Mouse (Mus musculus) forebrain, postnatal 0 days (tissue): ENCODE measurements around the gene Oit1. TPM values are rescaled to one million over a fixed set of nuclear protein-coding genes. Genes with fewer than 3 reads are reported as not detected.

ENCODE experiments used
- ATAC-seq: fragments of 200-750 bp; cut with Nextera tagmentation; 2 replicates; pipeline ENCODE4 v1.8.0; 2017; ENCODE audit warnings: mild to moderate bottlenecking, moderate library complexity
- DNase-seq: peaks from one replicate; pipeline ENCODE4 v3.0.0-alpha.2; 2015
- H3K27ac ChIP-seq: fragments of 300-500 bp; sonication (generic); 2 replicates; pipeline ENCODE4 v1.5.1; 2014; ENCODE audit warnings: low read depth, mild to moderate bottlenecking, antibody characterized with exemption, low read length, moderate library complexity, mixed read lengths
- H3K27me3 ChIP-seq: fragments of 300-500 bp; sonication (generic); 2 replicates; pipeline ENCODE4 v1.6.1; 2014; ENCODE audit warnings: mild to moderate bottlenecking, low read length, mixed read lengths; ENCODE audit not compliant: insufficient read depth
- H3K36me3 ChIP-seq: fragments of 300-500 bp; sonication (generic); 2 replicates; pipeline ENCODE4 v1.6.1; 2014; ENCODE audit warnings: mild to moderate bottlenecking, moderate library complexity; ENCODE audit not compliant: insufficient read depth
- H3K4me1 ChIP-seq: fragments of 300-500 bp; sonication (generic); 2 replicates; pipeline ENCODE4 v1.6.1; 2014; ENCODE audit warnings: antibody characterized with exemption; ENCODE audit not compliant: insufficient read depth
- H3K4me2 ChIP-seq: fragments of 300-500 bp; sonication (generic); 2 replicates; pipeline ENCODE4 v1.6.1; 2014; ENCODE audit warnings: low read depth, mild to moderate bottlenecking, moderate library complexity
- H3K4me3 ChIP-seq: fragments of 300-500 bp; sonication (generic); 2 replicates; pipeline ENCODE4 v1.5.1; 2014; ENCODE audit warnings: low read depth, low read length, mixed read lengths
- H3K9ac ChIP-seq: fragments of 300-500 bp; sonication (generic); 2 replicates; pipeline ENCODE4 v1.6.1; 2014; ENCODE audit warnings: mild to moderate bottlenecking
- H3K9me3 ChIP-seq: fragments of 300-500 bp; sonication (generic); 2 replicates; pipeline ENCODE4 v1.6.1; 2016; ENCODE audit warnings: low read length
- CTCF ChIP-seq: sonication (generic); IDR thresholded peaks from 2 replicates; pipeline ENCODE4 v1.5.1; 2016; ENCODE audit warnings: antibody characterized with exemption, control low read depth, low read depth
- WGBS: fragments of 180-500 bp; shearing (Covaris S2); extraction: QIAGEN DNeasy Blood & Tissue Kit; methylation state at CpG from one replicate; pipeline ENCODE4 v1.1.7; 2014; 5-methylcytosine and 5-hydroxymethylcytosine counted together
- polyA plus RNA-seq: library from polyadenylated mRNA; unstranded; fragments of >200 nt; fragmentation: Nextera tagmentation; extraction: Ambion mirVana; gene quantifications from 2 replicates; pipeline ENCODE4 v1.2.1, GENCODE M21; 2015
- total RNA-seq: library from RNA; depleted of rRNA; stranded (reverse); fragments of >200 nt; gene quantifications from 2 replicates; pipeline ENCODE4 v1.2.3, GENCODE M21; 2014; rRNA removed

Gene Oit1
- total RNA-seq (0.23 TPM in 1 of 2 replicates, not detected in the other), polyA plus RNA-seq (0.12 and 0.15 TPM in 2 replicates)

DNA sequence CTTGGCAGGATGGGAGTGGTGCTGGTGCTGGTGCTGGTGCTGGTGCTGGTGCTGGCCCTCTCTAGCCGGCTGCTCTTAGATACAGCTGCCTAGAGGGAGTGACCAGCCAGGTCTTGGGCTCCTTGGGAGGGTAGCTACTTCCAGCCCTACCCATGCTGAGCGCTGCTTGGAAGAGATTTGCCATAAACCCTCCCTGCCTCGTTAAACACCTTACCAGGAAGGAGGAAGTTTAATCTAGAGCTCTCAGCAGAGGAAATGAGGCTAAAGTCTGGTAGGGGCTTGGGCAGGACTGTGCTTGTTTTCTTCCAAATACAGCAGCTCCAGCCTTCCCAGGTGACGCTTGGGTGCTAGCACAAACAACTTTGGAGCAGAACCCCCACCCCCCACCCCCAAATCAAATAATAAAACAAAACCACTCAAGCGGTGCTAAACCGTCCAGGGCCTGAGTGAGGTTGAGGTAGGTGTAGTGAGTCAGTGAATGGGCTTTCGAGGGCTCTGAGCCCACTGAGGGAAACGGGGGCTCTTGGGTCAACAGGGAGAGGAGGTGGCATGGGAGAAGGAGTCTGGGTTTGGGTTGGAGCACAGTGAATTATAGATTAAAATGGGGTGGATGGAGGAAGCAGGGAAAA is at the start of gene Oit1:
TSS of gene Oit1 (minus strand) at position 70 of the 629 bp plus-strand sequence.
- Histone ChIP-seq H3K27me3 (no peaks in the 10 kb centered on the region), H3K36me3 (no peaks in the 10 kb centered on the region), H3K4me1 (no peaks in the 10 kb centered on the region), H3K9me3 (no peaks in the 10 kb centered on the region), H3K9ac (no peak within 1 kb of the TSS), H3K4me2 (no peak within 1 kb of the TSS), H3K4me3 (no peak within 1 kb of the TSS), H3K27ac (no peak within 1 kb of the TSS)
- TF ChIP-seq CTCF = no peak
- no peak for ATAC-seq
- WGBS = 66% methylated on average over 8 of the region's 8 CpGs
- no peak for DNase-seq

DNA sequence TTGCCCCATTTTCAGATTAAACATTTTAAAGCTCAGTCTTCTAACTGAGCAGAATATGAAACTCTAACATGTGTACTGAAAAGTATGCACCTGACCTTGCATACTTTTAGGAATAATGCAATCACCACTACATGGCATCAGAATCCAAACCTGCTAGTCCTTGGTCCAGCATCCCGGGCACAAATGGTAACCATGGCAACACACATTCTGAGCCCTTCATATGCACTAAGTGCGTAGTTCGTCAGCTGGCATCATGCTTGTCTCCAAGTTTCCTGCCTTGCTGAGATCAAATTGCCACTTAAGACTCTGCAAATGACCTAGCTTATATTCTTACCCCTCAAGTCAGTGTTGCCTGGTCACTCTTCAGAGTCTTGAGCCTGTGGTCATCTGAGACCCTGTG is 44.3 kb upstream of the Oit1 start:
- DNase-seq (peak; percentile 37), ATAC-seq (peak; percentile 69)
- H3K9ac ChIP-seq = no peak overlapping the region
- H3K27me3 ChIP-seq = no peaks in the 10 kb centered on the region
- no peak overlapping the region for H3K4me2 ChIP-seq
- no peaks in the 10 kb centered on the region for H3K4me1 ChIP-seq
- no peak overlapping the region for H3K27ac ChIP-seq
- 42% methylated on average over 3 of the region's 3 CpGs for WGBS
- H3K36me3 ChIP-seq = no peaks in the 10 kb centered on the region
- no peaks in the 10 kb centered on the region for H3K9me3 ChIP-seq
- H3K4me3 ChIP-seq = no peak overlapping the region
- no peak for TF ChIP-seq CTCF

- Histone ChIP-seq H3K4me2 (no peak overlapping the region), H3K4me3 (no peak overlapping the region), H3K4me1 (no peaks in the 10 kb centered on the region), H3K27me3 (no peaks in the 10 kb centered on the region), H3K9ac (no peak overlapping the region), H3K36me3 (no peaks in the 10 kb centered on the region), H3K27ac (no peak overlapping the region), H3K9me3 (no peaks in the 10 kb centered on the region)
- TF ChIP-seq CTCF = no peak
- WGBS = 23% methylated on average over 10 of the region's 10 CpGs
- ATAC-seq (no peak), DNase-seq (no peak)
These were observed 42.7 kb upstream of the Oit1 start for GRCm38 (mm10) chr14:8421199-8421787.

DNA sequence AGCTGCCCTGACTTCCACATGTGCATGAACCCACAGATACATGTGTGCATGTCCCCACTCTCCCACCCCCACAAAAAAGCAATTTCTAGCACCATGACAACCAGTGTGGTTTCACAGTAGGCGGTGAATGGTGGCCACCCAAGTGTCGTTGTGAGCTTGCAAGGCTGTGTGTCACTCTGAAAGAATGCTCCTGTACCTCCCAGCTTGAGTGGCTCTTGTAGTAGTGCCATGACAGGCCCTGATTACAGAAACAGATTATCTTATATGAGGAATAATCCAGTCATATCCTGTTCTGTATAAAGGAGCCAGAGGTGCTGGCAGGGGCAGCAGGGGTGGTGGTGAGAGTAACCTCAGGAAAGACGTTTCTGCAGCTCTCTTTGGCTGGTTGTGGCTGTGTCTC is 40.1 kb upstream of the Oit1 start:
- H3K27ac ChIP-seq = no peak overlapping the region
- no peak overlapping the region for H3K4me2 ChIP-seq
- no peaks in the 10 kb centered on the region for H3K27me3 ChIP-seq
- 0 out of 2 replicates have a peak, but pooled peaks have one; percentile 7 for ATAC-seq
- H3K4me1 ChIP-seq = no peaks in the 10 kb centered on the region
- TF ChIP-seq CTCF = no peak
- WGBS = 56% methylated on average over 3 of the region's 3 CpGs
- H3K4me3 ChIP-seq = no peak overlapping the region
- H3K9me3 ChIP-seq = no peaks in the 10 kb centered on the region
- no peak overlapping the region for H3K9ac ChIP-seq
- no peak for DNase-seq
- no peaks in the 10 kb centered on the region for H3K36me3 ChIP-seq

DNA sequence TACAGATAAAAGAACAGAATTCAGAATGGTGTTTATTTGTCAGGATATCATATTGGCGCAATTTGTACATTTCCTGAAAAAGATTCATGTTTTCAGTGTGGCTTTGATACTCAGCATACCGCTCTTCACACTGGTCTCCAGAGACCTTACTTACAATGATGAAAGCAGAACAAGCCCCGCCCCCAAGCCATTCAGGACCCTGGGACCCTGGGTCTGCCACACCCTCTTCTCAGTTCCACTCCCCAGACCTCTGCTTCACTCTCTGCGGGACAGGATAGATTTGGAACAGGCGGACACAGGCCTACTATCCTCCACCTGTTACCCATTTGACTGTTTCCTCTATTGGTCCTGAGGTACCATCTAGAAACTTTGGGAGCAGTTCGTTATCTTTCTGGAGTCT is 27.4 kb upstream of the Oit1 start:
- no peaks in the 10 kb centered on the region for H3K36me3 ChIP-seq
- no peak overlapping the region for H3K9ac ChIP-seq
- TF ChIP-seq CTCF = no peak
- ATAC-seq (no peak), DNase-seq (no peak)
- no peaks in the 10 kb centered on the region for H3K9me3 ChIP-seq
- H3K4me2 ChIP-seq = no peak overlapping the region
- no peaks in the 10 kb centered on the region for H3K4me1 ChIP-seq
- WGBS = 71% methylated on average over 6 of the region's 6 CpGs
- no peak overlapping the region for H3K27ac ChIP-seq
- H3K27me3 ChIP-seq = no peaks in the 10 kb centered on the region
- no peak overlapping the region for H3K4me3 ChIP-seq

GRCm38 (mm10) chr14:8403310-8403709 is 24.8 kb upstream of the Oit1 start:
- ATAC-seq = no peak
- H3K4me3 ChIP-seq = no peak overlapping the region
- 87% methylated on average over 3 of the region's 3 CpGs for WGBS

GRCm38 (mm10) chr14:8398507-8398906 is 20.0 kb upstream of the Oit1 start:
- ATAC-seq (no peak), DNase-seq (no peak)
- H3K4me2 ChIP-seq = no peak overlapping the region
- H3K9me3 ChIP-seq = no peaks in the 10 kb centered on the region
- no peak overlapping the region for H3K9ac ChIP-seq
- TF ChIP-seq CTCF = no peak
- no peaks in the 10 kb centered on the region for H3K27me3 ChIP-seq
- H3K27ac ChIP-seq = no peak overlapping the region
- no peaks in the 10 kb centered on the region for H3K4me1 ChIP-seq
- no peak overlapping the region for H3K4me3 ChIP-seq
- H3K36me3 ChIP-seq = no peaks in the 10 kb centered on the region

More at GRCm38 (mm10) chr14:8403310-8403709, 24.8 kb upstream of the Oit1 start:
- TF ChIP-seq CTCF = no peak
- no peaks in the 10 kb centered on the region for H3K9me3 ChIP-seq
- H3K27me3 ChIP-seq = no peaks in the 10 kb centered on the region
- H3K9ac ChIP-seq = no peak overlapping the region
- DNase-seq = no peak
- no peaks in the 10 kb centered on the region for H3K4me1 ChIP-seq
- no peaks in the 10 kb centered on the region for H3K36me3 ChIP-seq
- no peak overlapping the region for H3K27ac ChIP-seq
- H3K4me2 ChIP-seq = no peak overlapping the region
